Mouse (Mus musculus) lung, embryonic 14.5 days (tissue): ENCODE data around the gene Adgrg6. TPM values are rescaled to one million over a fixed set of nuclear protein-coding genes. Genes with fewer than 3 reads are reported as not detected.

ENCODE experiments used
- ATAC-seq: fragments of 200-750 bp; cut with Nextera tagmentation; 2 replicates; pipeline ENCODE4 v1.8.0; 2017; ENCODE audit warnings: mild to moderate bottlenecking, moderate TSS enrichment, moderate library complexity; ENCODE audit not compliant: insufficient read depth
- DNase-seq: peaks from one replicate; pipeline ENCODE4 v3.0.0-alpha.2; 2015
- H3K27ac ChIP-seq: fragments of 300-500 bp; sonication (generic); 2 replicates; pipeline ENCODE4 v1.5.1; 2014; ENCODE audit warnings: low read depth, mild to moderate bottlenecking, moderate library complexity
- H3K27me3 ChIP-seq: fragments of 300-500 bp; sonication (generic); 2 replicates; pipeline ENCODE4 v1.6.1; 2014; ENCODE audit warnings: low read length, control low read depth; ENCODE audit not compliant: insufficient read depth
- H3K36me3 ChIP-seq: fragments of 300-500 bp; sonication (generic); 2 replicates; pipeline ENCODE4 v1.6.1; 2014; ENCODE audit warnings: control low read depth; ENCODE audit not compliant: insufficient read depth
- H3K4me1 ChIP-seq: fragments of 300-500 bp; sonication (generic); 2 replicates; pipeline ENCODE4 v1.6.1; 2014; ENCODE audit warnings: antibody characterized with exemption, control low read depth; ENCODE audit not compliant: insufficient read depth
- H3K4me2 ChIP-seq: fragments of 300-500 bp; sonication (generic); 2 replicates; pipeline ENCODE4 v1.6.1; 2014; ENCODE audit warnings: mild to moderate bottlenecking
- H3K4me3 ChIP-seq: fragments of 300-500 bp; sonication (generic); 2 replicates; pipeline ENCODE4 v1.5.1; 2014; ENCODE audit warnings: low read depth, low read length
- H3K9ac ChIP-seq: fragments of 300-500 bp; sonication (generic); 2 replicates; pipeline ENCODE4 v1.6.1; 2014
- H3K9me3 ChIP-seq: fragments of 300-500 bp; sonication (generic); 2 replicates; pipeline ENCODE4 v1.6.1; 2016; ENCODE audit warnings: low read depth, low read length, control low read depth
- CTCF ChIP-seq: IDR thresholded peaks from 2 replicates; pipeline ENCODE4 v1.5.1; 2016; ENCODE audit warnings: antibody characterized with exemption, low read depth
- WGBS: fragments of 180-500 bp; shearing (Covaris S2); extraction: QIAGEN DNeasy Blood & Tissue Kit; methylation state at CpG from one replicate; pipeline ENCODE4 v1.1.7; 2014; 5-methylcytosine and 5-hydroxymethylcytosine counted together
- polyA plus RNA-seq: library from polyadenylated mRNA; unstranded; fragments of >200 nt; fragmentation: Nextera tagmentation; extraction: Ambion mirVana; gene quantifications from 2 replicates; pipeline ENCODE4 v1.2.1, GENCODE M21; 2014

Gene Adgrg6
- polyA plus RNA-seq, 1 experiment from 2014 or later: 22.9 TPM

- H3K36me3 ChIP-seq: no peaks in the 10 kb centered on the region
- no peak overlapping the region for H3K9ac ChIP-seq
- DNase-seq (peak; percentile 84), ATAC-seq (peak; percentile 89)
- 28% methylated on average over 8 of the region's 8 CpGs for WGBS
- TF ChIP-seq CTCF: no peak
- peak overlapping the region; percentile 67; the same call in 1 of the 2 replicates for H3K27ac ChIP-seq
- no peak overlapping the region for H3K4me3 ChIP-seq
- no peaks in the 10 kb centered on the region for H3K27me3 ChIP-seq
- no peak overlapping the region for H3K4me2 ChIP-seq
- H3K9me3 ChIP-seq: no peaks in the 10 kb centered on the region
- H3K4me1 ChIP-seq: peaks cover 4% of the 10 kb centered on the region; the same call in 1 of the 2 replicates
Measured at GRCm38 (mm10) chr10:14474541-14475305, 70.7 kb downstream of the Adgrg6 start.

- H3K27me3 ChIP-seq: no peaks in the 10 kb centered on the region
- ATAC-seq (peak; percentile 41; the same call in 1 of the 2 replicates), DNase-seq (peak; percentile 79)
- no peaks in the 10 kb centered on the region for H3K9me3 ChIP-seq
- no peak overlapping the region for H3K4me3 ChIP-seq
- WGBS: 29% methylated on average over 5 of the region's 5 CpGs
- H3K4me2 ChIP-seq: no peak overlapping the region
- H3K9ac ChIP-seq: no peak overlapping the region
- no peaks in the 10 kb centered on the region for H3K36me3 ChIP-seq
- H3K4me1 ChIP-seq: peaks cover 4% of the 10 kb centered on the region; the same call in 1 of the 2 replicates
- no peak for TF ChIP-seq CTCF
- peak overlapping the region; percentile 55 for H3K27ac ChIP-seq
Measured at GRCm38 (mm10) chr10:14471039-14471550, 74.4 kb downstream of the Adgrg6 start.

GRCm38 (mm10) chr10:14468623-14469022, 76.8 kb downstream of the Adgrg6 start:
- no peaks in the 10 kb centered on the region for H3K36me3 ChIP-seq
- DNase-seq: peak; percentile 80
- H3K4me1 ChIP-seq: no peaks in the 10 kb centered on the region
- H3K9ac ChIP-seq: no peak overlapping the region
- no peaks in the 10 kb centered on the region for H3K9me3 ChIP-seq
- H3K4me2 ChIP-seq: no peak overlapping the region
- no peaks in the 10 kb centered on the region for H3K27me3 ChIP-seq
- no peak for TF ChIP-seq CTCF
- 49% methylated on average over 10 of the region's 10 CpGs for WGBS
- no peak overlapping the region for H3K27ac ChIP-seq
- peak; percentile 16; the same call in 1 of the 2 replicates for ATAC-seq
- no peak overlapping the region for H3K4me3 ChIP-seq

GRCm38 (mm10) chr10:14463796-14464511, 81.5 kb downstream of the Adgrg6 start:
- ATAC-seq (peak; percentile 51), DNase-seq (peak; percentile 69)
- WGBS: 41% methylated on average over 4 of the region's 4 CpGs

GRCm38 (mm10) chr10:14460933-14461514, 84.4 kb downstream of the Adgrg6 start:
- H3K4me1 ChIP-seq: peaks cover 5% of the 10 kb centered on the region; the same call in 1 of the 2 replicates
- DNase-seq: peak; percentile 59
- WGBS: 31% methylated on average over 4 of the region's 4 CpGs
- H3K36me3 ChIP-seq: no peaks in the 10 kb centered on the region
- H3K27me3 ChIP-seq: no peaks in the 10 kb centered on the region
- no peak for TF ChIP-seq CTCF
- H3K4me3 ChIP-seq: no peak overlapping the region
- no peaks in the 10 kb centered on the region for H3K9me3 ChIP-seq
- H3K4me2 ChIP-seq: no peak overlapping the region
- peak overlapping the region; percentile 72; the same call in 1 of the 2 replicates for H3K27ac ChIP-seq
- ATAC-seq: peak; percentile 70
- H3K9ac ChIP-seq: no peak overlapping the region

More at GRCm38 (mm10) chr10:14463796-14464511, 81.5 kb downstream of the Adgrg6 start:
- no peak for TF ChIP-seq CTCF
- Histone ChIP-seq H3K36me3 (no peaks in the 10 kb centered on the region), H3K4me3 (no peak overlapping the region), H3K9ac (no peak overlapping the region), H3K4me2 (no peak overlapping the region), H3K27ac (no peak overlapping the region), H3K4me1 (peaks cover 5% of the 10 kb centered on the region; the same call in 1 of the 2 replicates), H3K27me3 (no peaks in the 10 kb centered on the region), H3K9me3 (no peaks in the 10 kb centered on the region)

GRCm38 (mm10) chr10:14460252-14460932, 85.1 kb downstream of the Adgrg6 start:
- no peak overlapping the region for H3K4me3 ChIP-seq
- WGBS: 45% methylated on average over 5 of the region's 5 CpGs
- DNase-seq: no peak
- TF ChIP-seq CTCF: no peak
- H3K9me3 ChIP-seq: no peaks in the 10 kb centered on the region
- peak; percentile 88 for ATAC-seq
- no peak overlapping the region for H3K4me2 ChIP-seq
- no peaks in the 10 kb centered on the region for H3K36me3 ChIP-seq
- peak overlapping the region; percentile 72; the same call in 1 of the 2 replicates for H3K27ac ChIP-seq
- no peak overlapping the region for H3K9ac ChIP-seq
- no peaks in the 10 kb centered on the region for H3K27me3 ChIP-seq
- peaks cover 5% of the 10 kb centered on the region; the same call in 1 of the 2 replicates for H3K4me1 ChIP-seq
